Mouse (Mus musculus) neural tube, embryonic 12.5 days (tissue): Measurements from ENCODE around the gene Gpn2. TPM values are rescaled to one million over a fixed set of nuclear protein-coding genes. Genes with fewer than 3 reads are reported as not detected.

ENCODE experiments used
- ATAC-seq: fragments of 200-750 bp; cut with Nextera tagmentation; 2 replicates; pipeline ENCODE4 v1.8.0; 2017; ENCODE audit warnings: low read depth, mild to moderate bottlenecking, moderate TSS enrichment, moderate library complexity; ENCODE audit not compliant: low FRiP score
- H3K27ac ChIP-seq: fragments of 300-500 bp; sonication (generic); 2 replicates; pipeline ENCODE4 v1.5.1; 2016
- H3K27me3 ChIP-seq: fragments of 300-500 bp; sonication (generic); replicated peaks from 2 replicates; pipeline ENCODE4 v1.6.1; 2016; ENCODE audit warnings: mild to moderate bottlenecking
- H3K36me3 ChIP-seq: fragments of 300-500 bp; sonication (generic); 2 replicates; pipeline ENCODE4 v1.6.1; 2016; ENCODE audit warnings: mild to moderate bottlenecking
- H3K4me1 ChIP-seq: fragments of 300-500 bp; sonication (generic); 2 replicates; pipeline ENCODE4 v1.6.1; 2016
- H3K4me2 ChIP-seq: fragments of 300-500 bp; sonication (generic); replicated peaks from 2 replicates; pipeline ENCODE4 v1.6.1; 2016; ENCODE audit warnings: mild to moderate bottlenecking
- H3K4me3 ChIP-seq: fragments of 300-500 bp; sonication (generic); 2 replicates; pipeline ENCODE4 v1.5.1; 2016
- H3K9ac ChIP-seq: fragments of 300-500 bp; sonication (generic); 2 replicates; pipeline ENCODE4 v1.6.1; 2016; ENCODE audit warnings: mild to moderate bottlenecking
- H3K9me3 ChIP-seq: fragments of 300-500 bp; sonication (generic); 2 replicates; pipeline ENCODE4 v1.6.1; 2016; ENCODE audit warnings: mild to moderate bottlenecking
- WGBS: fragments of 180-500 bp; shearing (Covaris S2); methylation state at CpG from one replicate; pipeline ENCODE4 v1.1.7; 2016; 5-methylcytosine and 5-hydroxymethylcytosine counted together
- microRNA-seq: library from miRNA; unstranded; fragments of <30 nt; microRNA quantifications from one replicate; pipeline ENCODE4, GENCODE M21; 2017
- polyA plus RNA-seq: library from polyadenylated mRNA; unstranded; fragments of >200 nt; fragmentation: Nextera tagmentation; extraction: Ambion mirVana; gene quantifications from 2 replicates; pipeline ENCODE4 v1.2.1, GENCODE M21; 2016

Gene Gpn2
- polyA plus RNA-seq, 1 experiment from 2014 or later, result 22.7 TPM

- no peaks in the 10 kb centered on the region for H3K27me3 ChIP-seq
- H3K4me1 ChIP-seq, result peaks cover 18% of the 10 kb centered on the region
- ATAC-seq, result no peak
- no peaks in the 10 kb centered on the region for H3K9me3 ChIP-seq
- H3K27ac ChIP-seq, result no peak overlapping the region
- H3K4me3 ChIP-seq, result no peak overlapping the region
- no peak overlapping the region for H3K9ac ChIP-seq
- no peak overlapping the region for H3K4me2 ChIP-seq
- H3K36me3 ChIP-seq, result peaks cover 22% of the 10 kb centered on the region
- WGBS, result 89% methylated on average over 7 of the region's 7 CpGs
These were observed 45.0 kb downstream of the Gpn2 start for GRCm38 (mm10) chr4:133629191-133629590.

GRCm38 (mm10) chr4:133630326-133630920 is 46.3 kb downstream of the Gpn2 start:
- Histone ChIP-seq H3K36me3 (peaks cover 16% of the 10 kb centered on the region), H3K4me2 (no peak overlapping the region), H3K4me1 (peaks cover 18% of the 10 kb centered on the region), H3K9ac (no peak overlapping the region), H3K27ac (no peak overlapping the region), H3K9me3 (no peaks in the 10 kb centered on the region), H3K4me3 (no peak overlapping the region), H3K27me3 (no peaks in the 10 kb centered on the region)
- WGBS, result 93% methylated on average over 8 of the region's 8 CpGs
- no peak for ATAC-seq

DNA sequence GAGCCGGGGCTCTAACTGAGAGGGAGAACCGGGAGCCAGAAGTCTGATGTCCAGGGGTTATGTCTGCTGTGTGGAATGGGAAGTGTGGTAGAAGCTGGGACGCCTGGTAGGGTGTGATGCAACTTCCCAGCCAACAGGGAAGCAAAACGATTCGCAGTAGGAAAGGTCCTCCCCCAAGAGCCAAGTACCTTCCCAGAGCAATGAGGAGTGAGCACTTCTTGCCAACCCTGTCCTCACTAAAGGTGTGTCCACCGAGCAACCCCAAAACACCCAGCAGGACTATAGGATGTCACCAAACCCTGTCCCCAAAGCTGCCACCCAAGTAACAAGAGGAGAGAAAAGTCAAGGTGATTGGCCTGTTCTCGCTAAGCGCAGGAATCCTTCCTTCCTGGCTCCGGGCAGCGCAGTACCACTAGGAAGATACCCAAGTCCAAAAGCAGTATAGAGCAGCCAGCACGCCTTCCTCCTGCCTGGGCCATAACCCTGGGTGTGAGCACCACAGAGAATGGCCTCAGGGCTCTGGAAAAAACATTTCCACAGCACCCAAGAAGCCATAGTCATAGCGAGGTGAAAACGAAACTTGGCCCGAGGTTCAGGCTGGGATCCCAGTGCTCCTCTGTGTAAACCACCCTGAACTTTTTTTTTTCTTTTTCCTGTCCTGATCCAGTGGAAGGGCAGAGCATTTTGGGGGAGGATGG is 47.1 kb downstream of the Gpn2 start:
- no peak overlapping the region for H3K27ac ChIP-seq
- 89% methylated on average over 14 of the region's 14 CpGs for WGBS
- no peaks in the 10 kb centered on the region for H3K9me3 ChIP-seq
- no peak for ATAC-seq
- H3K4me1 ChIP-seq, result peaks cover 18% of the 10 kb centered on the region
- H3K36me3 ChIP-seq, result peaks cover 8% of the 10 kb centered on the region
- no peaks in the 10 kb centered on the region for H3K27me3 ChIP-seq
- H3K4me2 ChIP-seq, result peak overlapping the region; percentile 89; the same call in 1 of the 2 replicates
- no peak overlapping the region for H3K4me3 ChIP-seq
- 0 out of 2 replicates have a peak overlapping the region, but pooled peaks have one; percentile 2 for H3K9ac ChIP-seq

DNA sequence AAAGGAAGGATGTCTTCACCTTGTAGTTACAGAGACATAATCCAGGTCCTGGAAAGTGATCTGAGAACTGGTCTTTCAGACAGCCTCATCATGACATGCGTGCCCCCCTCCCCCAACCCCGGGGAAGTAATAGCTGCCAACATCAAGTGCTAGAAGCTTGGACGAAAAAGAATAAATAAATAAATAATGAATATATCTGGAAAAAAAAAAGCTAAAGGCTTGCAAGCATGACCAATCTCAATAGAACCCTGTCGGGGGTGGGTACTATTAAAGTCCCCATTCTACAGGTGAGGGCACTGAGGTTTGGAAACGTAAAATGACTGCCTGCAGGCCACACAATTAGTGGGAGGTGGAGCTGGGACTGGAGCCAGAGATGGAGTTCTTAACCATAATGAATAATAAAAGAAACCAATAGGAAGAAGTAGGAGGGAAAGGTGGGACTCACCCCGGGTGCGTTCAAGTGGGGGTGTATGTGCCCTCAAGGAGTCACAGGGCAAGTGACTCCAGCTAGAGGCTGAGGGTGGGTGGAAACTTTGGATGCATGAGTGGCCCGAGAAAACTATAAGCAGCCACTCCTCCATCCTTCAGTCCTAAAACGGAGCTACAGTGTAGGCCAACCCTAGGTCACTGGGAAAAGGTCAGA is 47.7 kb downstream of the Gpn2 start:
- peaks cover 18% of the 10 kb centered on the region for H3K4me1 ChIP-seq
- peaks cover 2% of the 10 kb centered on the region; the same call in 1 of the 2 replicates for H3K36me3 ChIP-seq
- H3K9ac ChIP-seq, result peak overlapping the region; percentile 88
- H3K27me3 ChIP-seq, result no peaks in the 10 kb centered on the region
- no peak overlapping the region for H3K27ac ChIP-seq
- peak overlapping the region; percentile 89 for H3K4me2 ChIP-seq
- peak overlapping the region; percentile 76 for H3K4me3 ChIP-seq
- no peak for ATAC-seq
- no peaks in the 10 kb centered on the region for H3K9me3 ChIP-seq
- 46% methylated on average over 9 of the region's 9 CpGs for WGBS

DNA sequence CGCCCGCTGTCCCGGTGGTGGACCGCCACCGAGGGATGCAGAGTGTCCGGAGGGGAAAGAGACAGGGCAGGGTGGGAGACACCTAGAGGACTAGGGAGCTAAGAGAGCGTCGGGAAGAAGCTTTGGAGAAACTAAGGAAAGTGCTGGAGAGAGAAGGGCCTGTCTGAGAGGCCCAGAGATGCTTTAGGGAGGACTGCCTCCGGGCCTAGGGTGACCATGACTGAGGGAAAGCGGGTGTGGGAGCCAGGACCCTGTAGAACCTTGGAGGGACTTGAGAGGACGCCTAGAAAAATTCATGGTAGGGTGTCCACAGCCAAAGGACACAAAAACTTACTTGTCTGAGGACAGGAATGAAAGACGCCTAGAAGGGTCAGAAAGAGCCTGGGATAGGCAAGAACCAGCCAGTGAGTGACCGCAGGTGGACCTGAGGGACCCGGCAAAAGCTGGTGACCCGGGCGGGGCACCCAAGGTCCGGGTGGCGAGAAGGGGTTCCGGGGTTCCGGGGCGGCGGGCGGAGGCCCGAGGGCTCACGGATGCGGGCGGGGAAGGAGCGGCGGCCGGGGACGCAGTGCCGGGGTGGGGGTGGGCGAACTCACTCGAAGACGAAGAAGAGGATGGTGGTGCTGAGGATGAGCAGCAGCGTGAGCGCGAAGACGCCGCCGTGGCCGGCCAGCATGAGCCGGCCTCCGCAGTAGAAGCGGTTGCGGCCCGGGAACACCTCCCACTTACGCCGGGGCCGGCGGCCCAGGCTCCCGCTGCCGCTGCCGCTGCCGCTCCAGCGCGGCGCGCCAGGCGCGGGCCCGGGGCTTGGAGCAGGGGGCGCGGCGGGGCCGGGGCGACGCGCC is 48.5 kb downstream of the Gpn2 start:
- Histone ChIP-seq H3K4me1 (peaks cover 18% of the 10 kb centered on the region), H3K27ac (no peak overlapping the region), H3K27me3 (no peaks in the 10 kb centered on the region), H3K9ac (peak overlapping the region; percentile 88), H3K9me3 (no peaks in the 10 kb centered on the region), H3K36me3 (no peaks in the 10 kb centered on the region), H3K4me3 (peak overlapping the region; percentile 76), H3K4me2 (peak overlapping the region; percentile 89)
- 1% methylated on average over 61 of the region's 69 CpGs for WGBS
- peak; percentile 53 for ATAC-seq

DNA sequence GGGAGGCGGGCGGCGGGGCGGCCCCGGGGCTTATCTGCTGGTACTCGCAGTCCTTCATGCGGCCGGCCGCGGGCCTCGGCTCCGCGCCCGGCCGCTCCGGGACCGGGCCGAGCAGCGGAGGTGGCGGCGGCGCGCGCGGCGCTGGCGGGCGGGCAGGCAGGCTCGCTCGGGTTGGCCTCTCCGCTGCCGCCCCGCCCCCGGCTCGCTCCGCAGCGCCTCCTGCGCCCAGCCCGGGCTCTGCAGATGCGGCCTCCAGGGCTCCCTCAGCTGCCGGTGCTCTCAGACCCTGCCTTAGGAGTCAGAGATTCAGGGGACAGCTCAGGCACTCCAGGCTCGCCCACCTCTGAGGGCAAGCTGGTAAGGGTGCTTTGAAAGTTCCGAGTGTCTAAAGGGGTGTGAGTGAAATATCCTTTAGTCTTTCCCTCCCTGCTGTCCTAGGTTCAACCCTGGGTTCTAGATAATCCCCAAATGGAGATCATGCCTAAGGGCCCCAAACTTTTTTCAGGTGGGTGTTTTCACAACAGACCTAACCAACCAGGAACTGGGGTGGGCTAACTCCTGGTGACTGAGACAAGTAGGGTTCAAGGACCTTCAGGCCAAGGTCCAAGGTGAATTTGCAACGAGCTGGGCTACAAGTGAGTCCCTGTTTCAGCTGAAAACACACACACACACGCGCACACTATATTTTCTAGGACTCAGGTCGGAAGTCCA is 49.3 kb downstream of the Gpn2 start:
- H3K27ac ChIP-seq, result no peak overlapping the region
- 8% methylated on average over 42 of the region's 47 CpGs for WGBS
- H3K9ac ChIP-seq, result peak overlapping the region; percentile 88
- H3K36me3 ChIP-seq, result no peaks in the 10 kb centered on the region
- H3K4me3 ChIP-seq, result peak overlapping the region; percentile 76
- no peaks in the 10 kb centered on the region for H3K27me3 ChIP-seq
- H3K9me3 ChIP-seq, result no peaks in the 10 kb centered on the region
- peaks cover 18% of the 10 kb centered on the region for H3K4me1 ChIP-seq
- peak; percentile 74 for ATAC-seq
- H3K4me2 ChIP-seq, result peak overlapping the region; percentile 89

GRCm38 (mm10) chr4:133634043-133634410 is 49.9 kb downstream of the Gpn2 start:
- no peak overlapping the region for H3K4me3 ChIP-seq
- no peaks in the 10 kb centered on the region for H3K9me3 ChIP-seq
- H3K27ac ChIP-seq, result no peak overlapping the region
- 86% methylated on average over 5 of the region's 5 CpGs for WGBS
- H3K9ac ChIP-seq, result no peak overlapping the region
- H3K27me3 ChIP-seq, result no peaks in the 10 kb centered on the region
- H3K36me3 ChIP-seq, result no peaks in the 10 kb centered on the region
- peaks cover 18% of the 10 kb centered on the region for H3K4me1 ChIP-seq
- no peak overlapping the region for H3K4me2 ChIP-seq
- ATAC-seq, result no peak

Small RNAs within 50 kb of the gene (microRNA-seq; reads per million reads assigned to microRNA genes)
- not detected for gene Gm23158

Other genes starting within 250 kb of the Gpn2 start
- 22.3 and 28.3 TPM in 2 replicates for gene Wdtc1, start 230.9 kb upstream of the Gpn2 start, polyA plus RNA-seq
- gene Slc9a1, start 214.7 kb upstream of the Gpn2 start, polyA plus RNA-seq, result 7.1 and 9.0 TPM in 2 replicates
- gene Tent5b, start 104.2 kb upstream of the Gpn2 start, polyA plus RNA-seq, result 0.29 and 0.66 TPM in 2 replicates
- gene Trnp1, start 85.8 kb upstream of the Gpn2 start, polyA plus RNA-seq, result 2.5 and 3.7 TPM in 2 replicates
- gene Kdf1, start 65.4 kb upstream of the Gpn2 start, polyA plus RNA-seq, result 1.1 and 1.5 TPM in 2 replicates
- gene Nudc, start 38.4 kb upstream of the Gpn2 start, polyA plus RNA-seq, result 335 and 339 TPM in 2 replicates
- not detected in 2 replicates for gene Nr0b2, start 31.0 kb upstream of the Gpn2 start, polyA plus RNA-seq
- gene Gpatch3, start 9.6 kb upstream of the Gpn2 start, polyA plus RNA-seq, result 11.7 and 13.7 TPM in 2 replicates
- 8.3 and 9.5 TPM in 2 replicates for gene Sfn, start 17.8 kb downstream of the Gpn2 start, polyA plus RNA-seq
- 9.9 and 11.5 TPM in 2 replicates for gene Zdhhc18, start 65.8 kb downstream of the Gpn2 start, polyA plus RNA-seq
- gene Pigv, start 88.3 kb downstream of the Gpn2 start, polyA plus RNA-seq, result 16.4 and 16.9 TPM in 2 replicates
- 41.0 and 42.4 TPM in 2 replicates for gene Arid1a, start 172.4 kb downstream of the Gpn2 start, polyA plus RNA-seq